Mouse (Mus musculus): ENCODE data around the gene Zfp146. TPM values are rescaled to one million over a fixed set of nuclear protein-coding genes. Genes with fewer than 3 reads are reported as not detected.
"Not testable (repeated sequence)": the region's sequence is repeated elsewhere in the genome, so short reads cannot be mapped to it uniquely, and the experiment has no call there.

Zfp146 gene
- total and polyA plus RNA-seq, 3 experiments = 42.0 to 45.0 (median 43.1) TPM

DNA sequence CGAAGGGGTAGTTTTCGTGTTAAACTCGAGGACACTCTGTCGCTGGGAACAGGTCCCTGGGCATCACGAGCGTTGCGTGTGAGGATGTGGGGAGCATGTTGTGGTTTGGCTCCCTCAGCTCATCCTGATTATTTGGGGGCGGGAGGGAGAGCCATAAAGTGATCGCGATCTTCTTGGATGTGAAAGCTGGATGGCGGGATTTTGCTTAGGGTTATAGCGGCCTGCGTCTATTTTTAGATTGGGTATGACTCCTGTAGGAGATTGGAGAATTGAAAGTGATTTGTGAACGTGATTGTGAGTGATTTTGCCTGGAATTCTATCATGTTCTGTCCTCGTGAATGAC is 47.4 kb downstream of the Zfp146 start:
- peaks cover 0 to 10% of the 10 kb centered on the region in 2 experiments; a peak in 2 of 4 replicates for H3K4me1 ChIP-seq (ENCODE audit: control insufficient read depth in 1 of 2, insufficient read depth in 2 of 2)
- H3K27ac ChIP-seq (ENCODE audit: insufficient read depth, low read depth) = no peak overlapping the region
- H3K9ac ChIP-seq (ENCODE audit: insufficient read depth, low read depth) = peak overlapping the region; percentile 50
- peak overlapping the region; percentile 44 for H3K4me2 ChIP-seq (ENCODE audit: insufficient read depth, low read depth, poor library complexity, severe bottlenecking)
- H3K9me3 ChIP-seq (replicated peaks; ENCODE audit: low read length) = peaks cover 5% of the 10 kb centered on the region
- peak overlapping the region; percentile 64 to 83 (median 77) for H3K4me3 ChIP-seq (replicated peaks in 1 of 3; ENCODE audit: low read depth in 2 of 3, low read length in 2 of 3, poor library complexity in 1 of 3)
- H3K79me2 ChIP-seq (replicated peaks; ENCODE audit: control insufficient read depth, extremely low read depth, insufficient read depth, poor library complexity, severe bottlenecking) = peaks cover 6% of the 10 kb centered on the region
- no peaks in the 10 kb centered on the region for H3K27me3 ChIP-seq (replicated peaks)
- dilution Hi-C loops (cut with MboI; ENCODE audit: extremely low pct_ligation_motif_present, extremely low pct_unique_long_range_greater_than_20kb, low sequenced_read_pairs) (no loop called here), in situ Hi-C loops (cut with MboI; ENCODE audit: low pct_ligation_motif_present, low pct_unique_long_range_greater_than_20kb, low sequenced_read_pairs) (no loop called here)
- TF ChIP-seq MXI1 (IDR thresholded peaks at IDR 0.05; ENCODE audit: low read depth, low read length) = peak; percentile 60; the same call in 1 of the 2 replicates
- TF ChIP-seq IRF4 (IDR thresholded peaks at IDR 0.05; ENCODE audit: low read depth, low read length) = no peak
- TF ChIP-seq ZKSCAN1 (IDR thresholded peaks at IDR 0.05; ENCODE audit: borderline replicate concordance, low read depth, low read length) = no peak
- no peak for TF ChIP-seq ZMIZ1 (IDR thresholded peaks at IDR 0.05; ENCODE audit: low read depth, low read length)
- TF ChIP-seq JUN (IDR thresholded peaks at IDR 0.05; ENCODE audit: insufficient read depth, low read depth, low read length) = no peak
- no peak for TF ChIP-seq SMC3 (IDR thresholded peaks at IDR 0.05; ENCODE audit: low read depth, low read length)
- TF ChIP-seq MEF2A (IDR thresholded peaks at IDR 0.05; ENCODE audit: borderline replicate concordance, low read depth, low read length) = 0 out of 2 replicates have a peak, but pooled peaks have one; percentile 17
- TF ChIP-seq CHD2 (IDR thresholded peaks at IDR 0.05; ENCODE audit: low read length) = no peak
- TF ChIP-seq MYC (IDR thresholded peaks at IDR 0.05; ENCODE audit: low read depth, low read length) = 0 out of 2 replicates have a peak, but pooled peaks have one; percentile 11
- no peak for TF ChIP-seq JUND (conservative IDR thresholded peaks at IDR 0.05; ENCODE audit: low read depth, low read length)
- TF ChIP-seq BHLHE40 (IDR thresholded peaks at IDR 0.05; ENCODE audit: low read depth, low read length) = peak; percentile 29
- no peak for TF ChIP-seq USF2 (conservative IDR thresholded peaks at IDR 0.05; ENCODE audit: low read depth, low read length)
- no peak for TF ChIP-seq POLR2A (IDR thresholded peaks at IDR 0.05; ENCODE audit: low read depth, low read length)
- TF ChIP-seq NELFE (IDR thresholded peaks at IDR 0.05; ENCODE audit: low read depth, low read length) = no peak
- TF ChIP-seq ETS1 (conservative IDR thresholded peaks at IDR 0.05; ENCODE audit: low read depth, low read length) = no peak
- TF ChIP-seq MAX (IDR thresholded peaks at IDR 0.05; ENCODE audit: low read length) = no peak
- no peak for DNase-seq (ENCODE audit: extremely low read depth)
- H3K36me3 ChIP-seq (replicated peaks in 1 of 2; ENCODE audit: control insufficient read depth in 1 of 2, insufficient read depth in 1 of 2, low read length in 1 of 2) = peaks cover under 1 to 20% of the 10 kb centered on the region in 2 experiments

DNA sequence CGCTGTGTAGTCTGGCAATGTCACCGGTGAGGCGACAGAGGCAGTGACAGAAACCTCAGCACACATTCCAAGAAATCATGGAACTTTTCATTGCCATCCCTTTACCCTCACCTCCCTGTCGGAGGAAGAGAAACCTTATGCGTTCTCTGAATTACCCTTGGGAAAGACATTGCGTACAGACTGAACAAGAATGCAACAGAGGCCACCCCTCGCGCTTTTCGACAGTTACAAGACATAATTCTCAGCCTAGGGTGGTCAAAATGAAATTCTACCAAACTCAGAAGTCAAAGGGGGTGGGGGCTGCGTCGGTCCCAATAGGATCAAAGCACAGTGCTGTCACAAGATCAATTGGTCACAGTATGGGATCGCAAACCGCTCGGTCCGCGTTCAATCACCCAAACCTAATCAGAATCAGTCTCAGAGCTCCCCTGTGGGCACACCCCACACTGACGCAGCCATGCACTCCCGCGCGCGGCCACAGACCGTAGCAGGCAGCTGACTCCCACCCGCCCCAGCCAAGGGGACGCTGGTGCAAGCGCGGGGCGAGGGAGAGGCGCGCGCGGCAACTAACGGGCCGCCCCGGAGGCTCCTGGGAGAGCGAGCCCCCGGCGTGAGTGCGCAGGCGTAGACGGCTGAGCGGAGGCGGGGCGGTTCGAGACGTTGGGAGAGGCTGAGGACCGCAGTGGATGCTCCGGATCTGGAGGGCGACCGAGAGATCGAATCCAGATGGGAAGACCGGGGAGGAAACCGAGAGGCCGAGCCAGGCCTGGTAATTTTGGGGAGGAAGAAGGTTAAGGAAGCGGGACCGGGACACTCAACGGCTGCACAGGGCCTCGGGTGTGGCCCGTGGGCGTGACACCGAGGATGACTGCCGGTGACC is 48.0 kb downstream of the Zfp146 start, which contains the start of gene Zfp382:
Zfp382 (plus strand) TSS at position 635 of the 880 bp plus-strand sequence.
- Histone ChIP-seq H3K4me1 (ENCODE audit: control insufficient read depth in 1 of 2, insufficient read depth in 2 of 2) (peaks cover 0 to 10% of the 10 kb centered on the region in 2 experiments; a peak in 2 of 4 replicates), H3K9ac (ENCODE audit: insufficient read depth, low read depth) (peak within 1 kb of the TSS; percentile 72)
- dilution Hi-C loops (cut with MboI; ENCODE audit: extremely low pct_ligation_motif_present, extremely low pct_unique_long_range_greater_than_20kb, low sequenced_read_pairs) = no loop called here

DNA sequence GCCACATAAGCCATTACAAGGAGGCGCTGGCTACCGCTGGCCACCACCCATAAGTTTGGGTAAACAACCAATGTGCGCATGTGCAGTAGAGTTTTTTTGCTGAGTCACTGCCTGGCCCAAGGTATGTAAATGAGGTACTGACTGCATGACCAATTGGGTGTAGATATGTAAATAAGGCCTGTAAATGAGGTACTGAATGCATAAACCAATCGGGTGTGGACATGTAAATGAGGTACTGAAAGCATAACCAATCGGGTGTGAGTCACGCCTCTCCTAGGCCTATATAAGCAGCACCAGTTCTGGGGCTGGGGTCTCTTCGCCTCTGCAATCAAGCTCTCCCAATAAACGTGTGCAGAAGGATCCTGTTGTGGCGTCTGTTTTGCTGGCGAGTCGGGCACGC is 51.6 kb downstream of the Zfp146 start:
- H3K79me2 ChIP-seq (replicated peaks; ENCODE audit: control insufficient read depth, extremely low read depth, insufficient read depth, poor library complexity, severe bottlenecking); H3K4me3 ChIP-seq (replicated peaks in 1 of 3; ENCODE audit: low read depth in 2 of 3, low read length in 2 of 3, poor library complexity in 1 of 3); H3K36me3 ChIP-seq (replicated peaks in 1 of 2; ENCODE audit: control insufficient read depth in 1 of 2, insufficient read depth in 1 of 2, low read length in 1 of 2); DNase-seq (ENCODE audit: extremely low read depth); dilution Hi-C loops (cut with MboI; ENCODE audit: extremely low pct_ligation_motif_present, extremely low pct_unique_long_range_greater_than_20kb, low sequenced_read_pairs); H3K4me1 ChIP-seq (ENCODE audit: control insufficient read depth in 1 of 2, insufficient read depth in 2 of 2); H3K27ac ChIP-seq (ENCODE audit: insufficient read depth, low read depth); in situ Hi-C loops (cut with MboI; ENCODE audit: low pct_ligation_motif_present, low pct_unique_long_range_greater_than_20kb, low sequenced_read_pairs); H3K9ac ChIP-seq (ENCODE audit: insufficient read depth, low read depth); H3K27me3 ChIP-seq (replicated peaks); H3K4me2 ChIP-seq (ENCODE audit: insufficient read depth, low read depth, poor library complexity, severe bottlenecking): not testable (repeated sequence)
- peaks cover 15% of the 10 kb centered on the region for H3K9me3 ChIP-seq (replicated peaks; ENCODE audit: low read length)

More for the DNA sequence above, 48.0 kb downstream of the Zfp146 start, which contains the start of gene Zfp382:
- Histone ChIP-seq H3K9me3 (replicated peaks; ENCODE audit: low read length) (peaks cover 5% of the 10 kb centered on the region), H3K27ac (ENCODE audit: insufficient read depth, low read depth) (peak within 1 kb of the TSS; percentile 31; the same call in 1 of the 2 replicates), H3K4me3 (replicated peaks in 1 of 3; ENCODE audit: low read depth in 2 of 3, low read length in 2 of 3, poor library complexity in 1 of 3) (peak within 1 kb of the TSS; percentile 64 to 83 (median 77)), H3K4me2 (ENCODE audit: insufficient read depth, low read depth, poor library complexity, severe bottlenecking) (peak within 1 kb of the TSS; percentile 76), H3K36me3 (replicated peaks in 1 of 2; ENCODE audit: control insufficient read depth in 1 of 2, insufficient read depth in 1 of 2, low read length in 1 of 2) (peaks cover 0 to 14% of the 10 kb centered on the region in 2 experiments), H3K79me2 (replicated peaks; ENCODE audit: control insufficient read depth, extremely low read depth, insufficient read depth, poor library complexity, severe bottlenecking) (peaks cover 6% of the 10 kb centered on the region), H3K27me3 (replicated peaks) (no peaks in the 10 kb centered on the region)
- in situ Hi-C loops (cut with MboI; ENCODE audit: low pct_ligation_motif_present, low pct_unique_long_range_greater_than_20kb, low sequenced_read_pairs) = no loop called here
- TF ChIP-seq ELF1 (IDR thresholded peaks at IDR 0.05; ENCODE audit: low read depth, low read length) (no peak), JUN (IDR thresholded peaks at IDR 0.05; ENCODE audit: insufficient read depth, low read depth, low read length) (no peak), IRF4 (IDR thresholded peaks at IDR 0.05; ENCODE audit: low read depth, low read length) (peak; percentile 11; the same call in 1 of the 2 replicates), RAD21 (IDR thresholded peaks at IDR 0.05; ENCODE audit: low read depth, low read length) (no peak), POLR2A (IDR thresholded peaks at IDR 0.05; ENCODE audit: low read depth, low read length) (peak; percentile 94), JUND (conservative IDR thresholded peaks at IDR 0.05; ENCODE audit: low read depth, low read length) (no peak), PAX5 (IDR thresholded peaks at IDR 0.05; ENCODE audit: low read length) (no peak), MYC (IDR thresholded peaks at IDR 0.05; ENCODE audit: low read depth, low read length) (no peak), TBP (conservative IDR thresholded peaks at IDR 0.05; ENCODE audit: low read depth, low read length) (0 out of 2 replicates have a peak, but pooled peaks have one; percentile 17), TCF12 (IDR thresholded peaks at IDR 0.05; ENCODE audit: low read depth, low read length) (peak; percentile 79), ZMIZ1 (IDR thresholded peaks at IDR 0.05; ENCODE audit: low read depth, low read length) (peak; percentile 83; the same call in 1 of the 2 replicates), MXI1 (IDR thresholded peaks at IDR 0.05; ENCODE audit: low read depth, low read length) (no peak; the same call in 1 of the 2 replicates), POLR2AphosphoS2 (IDR thresholded peaks at IDR 0.05; ENCODE audit: low read depth, low read length) (peak; percentile 79), SIN3A (IDR thresholded peaks at IDR 0.05; ENCODE audit: low read length) (peak; percentile 72), ZNF384 (IDR thresholded peaks at IDR 0.05; ENCODE audit: low read depth, low read length) (no peak), CHD2 (IDR thresholded peaks at IDR 0.05; ENCODE audit: low read length) (peak; percentile 41; the same call in 1 of the 2 replicates), EP300 (IDR thresholded peaks at IDR 0.05; ENCODE audit: low read length) (no peak), NELFE (IDR thresholded peaks at IDR 0.05; ENCODE audit: low read depth, low read length) (peak; percentile 91), NRF1 (IDR thresholded peaks at IDR 0.05; ENCODE audit: low read depth, low read length) (peak; percentile 84), HCFC1 (IDR thresholded peaks at IDR 0.05; ENCODE audit: low read depth, low read length) (peak; percentile 44)
- peak; percentile 84 for DNase-seq (ENCODE audit: extremely low read depth)

Data from CH12.LX (cell line).